Mouse (Mus musculus) mouse embryonic stem cell (cell line): ENCODE measurements around the gene Ethe1.

ENCODE experiments used
- in situ Hi-C, 2 experiments: fragments of 300-500 bp; cut with MboI; formaldehyde crosslinking; loops; 1 replicate in 1 of 2; 3 replicates in 1 of 2; pipeline ENCODE4 v1.14.3; 2019 to 2020; ENCODE audit warnings: low sequenced_read_pairs in 2 of 2, low pct_unique_long_range_greater_than_20kb in 1 of 2, mixed read lengths in 1 of 2; ENCODE audit not compliant: unreplicated experiment in 1 of 2

The Ethe1 gene

GRCm38 (mm10) chr7:24587330-24588105, at the start of gene Ethe1, which contains the start of gene Zfp575:
Gene Ethe1 (plus strand): TSS chr7:24587543.
Gene Zfp575 (minus strand): TSS chr7:24587641.
- in situ Hi-C loops: no loop called here

GRCm38 (mm10) chr7:24537591-24537990, 49.8 kb upstream of the Ethe1 start:
- in situ Hi-C loops: no loop called here

- in situ Hi-C loops: no loop called here
Observed at GRCm38 (mm10) chr7:24538154-24538553, 49.2 kb upstream of the Ethe1 start.

- in situ Hi-C loops: no loop called here
Observed at GRCm38 (mm10) chr7:24538701-24539100, 48.6 kb upstream of the Ethe1 start.

- in situ Hi-C loops: no loop called here
Observed at GRCm38 (mm10) chr7:24539686-24540085, 47.7 kb upstream of the Ethe1 start.

GRCm38 (mm10) chr7:24544506-24544905, 42.8 kb upstream of the Ethe1 start:
- in situ Hi-C loops: no loop called here

- in situ Hi-C loops: no loop called here
Observed at GRCm38 (mm10) chr7:24546068-24546614, 41.2 kb upstream of the Ethe1 start, which contains the start of the genes Pinlyp and Xrcc1. Gene Pinlyp (minus strand): TSS chr7:24546118. Gene Xrcc1 (plus strand): TSS chr7:24546289.

GRCm38 (mm10) chr7:24546634-24547389, 40.5 kb upstream of the Ethe1 start:
- in situ Hi-C loops: no loop called here

- in situ Hi-C loops: no loop called here
Observed at GRCm38 (mm10) chr7:24547534-24548036, 39.8 kb upstream of the Ethe1 start.

GRCm38 (mm10) chr7:24551985-24552759, 35.2 kb upstream of the Ethe1 start:
- in situ Hi-C loops: no loop called here

- in situ Hi-C loops: no loop called here
Observed at GRCm38 (mm10) chr7:24555786-24556185, 31.6 kb upstream of the Ethe1 start.

- in situ Hi-C loops: no loop called here
Observed at GRCm38 (mm10) chr7:24561450-24561849, 25.9 kb upstream of the Ethe1 start.

- in situ Hi-C loops: no loop called here
Observed at GRCm38 (mm10) chr7:24563191-24563836, 24.0 kb upstream of the Ethe1 start.

GRCm38 (mm10) chr7:24563837-24564206, 23.5 kb upstream of the Ethe1 start:
- in situ Hi-C loops: no loop called here

- in situ Hi-C loops: no loop called here
Observed at GRCm38 (mm10) chr7:24564607-24565265, 22.6 kb upstream of the Ethe1 start.

- in situ Hi-C loops: no loop called here
Observed at GRCm38 (mm10) chr7:24565627-24566026, 21.7 kb upstream of the Ethe1 start.

- in situ Hi-C loops: no loop called here
Observed at GRCm38 (mm10) chr7:24566206-24566605, 21.1 kb upstream of the Ethe1 start.

- in situ Hi-C loops: no loop called here
Observed at GRCm38 (mm10) chr7:24568512-24568911, 18.8 kb upstream of the Ethe1 start.
